Mouse (Mus musculus) limb, embryonic 15.5 days (tissue): ENCODE measurements around the gene Tmem30b. TPM values are rescaled to one million over a fixed set of nuclear protein-coding genes. Genes with fewer than 3 reads are reported as not detected.
A peak's percentile ranks its signal among the peaks of the same experiment; 100 is the strongest.

ENCODE experiments used
- ATAC-seq: fragments of 200-750 bp; cut with Nextera tagmentation; 2 replicates; pipeline ENCODE4 v1.8.0; 2017; ENCODE audit warnings: low read depth, moderate TSS enrichment; ENCODE audit not compliant: insufficient number of reproducible peaks, low FRiP score, low TSS enrichment
- H3K27ac ChIP-seq: fragments of 300-500 bp; sonication (generic); 2 replicates; pipeline ENCODE4 v1.5.1; 2015; ENCODE audit warnings: moderate library complexity, mild to moderate bottlenecking, inconsistent platforms
- H3K27me3 ChIP-seq: fragments of 300-500 bp; sonication (generic); 2 replicates; pipeline ENCODE4 v1.6.1; 2015; ENCODE audit warnings: inconsistent platforms
- H3K36me3 ChIP-seq: fragments of 300-500 bp; sonication (generic); 2 replicates; pipeline ENCODE4 v1.6.1; 2015; ENCODE audit warnings: inconsistent platforms
- H3K4me1 ChIP-seq: fragments of 300-500 bp; sonication (generic); 2 replicates; pipeline ENCODE4 v1.6.1; 2015; ENCODE audit warnings: inconsistent platforms
- H3K4me2 ChIP-seq: fragments of 300-500 bp; sonication (generic); 2 replicates; pipeline ENCODE4 v1.6.1; 2015; ENCODE audit warnings: mild to moderate bottlenecking, inconsistent platforms
- H3K4me3 ChIP-seq: fragments of 300-500 bp; sonication (generic); 2 replicates; pipeline ENCODE4 v1.5.1; 2015; ENCODE audit warnings: mild to moderate bottlenecking, inconsistent platforms
- H3K9ac ChIP-seq: fragments of 300-500 bp; sonication (generic); 2 replicates; pipeline ENCODE4 v1.6.1; 2015; ENCODE audit warnings: inconsistent platforms
- H3K9me3 ChIP-seq: fragments of 300-500 bp; sonication (generic); 2 replicates; pipeline ENCODE4 v1.6.1; 2016; ENCODE audit warnings: inconsistent platforms
- WGBS: fragments of 180-500 bp; shearing (Covaris S2); methylation state at CpG from one replicate; pipeline ENCODE4 v1.1.7; 2015; 5-methylcytosine and 5-hydroxymethylcytosine counted together
- polyA plus RNA-seq: library from polyadenylated mRNA; unstranded; fragments of >200 nt; fragmentation: Nextera tagmentation; extraction: Ambion mirVana; gene quantifications from 2 replicates; pipeline ENCODE4 v1.2.1, GENCODE M21; 2015

The Tmem30b gene
- polyA plus RNA-seq, 1 experiment from 2014 or later: 19.1 TPM

DNA sequence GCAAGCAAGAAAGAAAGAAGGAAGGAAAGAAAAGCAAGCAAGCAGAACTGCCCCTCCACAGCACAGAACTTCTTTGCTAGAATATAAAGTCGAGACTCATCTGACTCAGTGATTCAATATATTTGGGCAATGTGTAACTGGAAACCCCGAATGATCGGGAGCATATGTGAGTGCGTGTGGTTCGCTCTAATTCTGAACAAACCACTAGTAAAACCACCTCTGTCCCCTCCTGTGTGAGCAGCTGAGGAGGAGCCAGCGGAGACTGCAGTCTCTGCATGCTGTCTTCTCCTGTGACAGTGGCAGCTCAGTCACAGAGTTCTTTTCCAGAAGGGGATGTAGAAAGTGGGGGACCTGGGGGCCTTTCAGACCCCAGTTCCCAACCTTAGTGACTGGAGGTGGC, 31.5 kb downstream of the Tmem30b start:
- Histone ChIP-seq H3K4me2 (no peak overlapping the region), H3K9me3 (no peaks in the 10 kb centered on the region), H3K27ac (no peak overlapping the region), H3K4me3 (no peak overlapping the region), H3K4me1 (peaks cover 20% of the 10 kb centered on the region), H3K9ac (no peak overlapping the region), H3K27me3 (peaks cover 34% of the 10 kb centered on the region; the same call in 1 of the 2 replicates), H3K36me3 (no peaks in the 10 kb centered on the region)
- ATAC-seq: no peak
- WGBS: 29% methylated on average over 6 of the region's 6 CpGs

DNA sequence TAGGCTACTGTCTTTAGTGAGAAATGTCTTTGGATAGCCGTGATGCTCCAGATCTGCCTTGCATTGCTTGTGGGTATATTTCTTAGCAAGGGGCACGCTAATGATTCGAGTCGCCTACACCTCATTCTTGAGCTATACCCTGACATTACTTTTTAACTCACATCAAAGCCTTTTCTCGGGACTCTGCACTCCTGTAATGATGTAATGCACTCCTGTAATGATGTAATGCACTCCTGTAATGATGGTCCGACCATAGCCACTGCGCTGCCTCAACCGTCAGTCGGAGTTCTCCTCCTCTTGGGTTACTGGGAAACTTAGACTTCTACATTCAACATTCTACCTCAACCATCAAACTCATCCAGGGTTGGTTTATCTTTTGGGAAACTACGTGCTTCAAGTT, 32.2 kb downstream of the Tmem30b start:
- no peak overlapping the region for H3K27ac ChIP-seq
- H3K4me1 ChIP-seq: peaks cover 20% of the 10 kb centered on the region
- H3K4me2 ChIP-seq: no peak overlapping the region
- 83% methylated on average over 10 of the region's 10 CpGs for WGBS
- ATAC-seq: no peak
- H3K9me3 ChIP-seq: no peaks in the 10 kb centered on the region
- no peak overlapping the region for H3K4me3 ChIP-seq
- peaks cover 36% of the 10 kb centered on the region; the same call in 1 of the 2 replicates for H3K27me3 ChIP-seq
- H3K36me3 ChIP-seq: no peaks in the 10 kb centered on the region
- H3K9ac ChIP-seq: no peak overlapping the region

DNA sequence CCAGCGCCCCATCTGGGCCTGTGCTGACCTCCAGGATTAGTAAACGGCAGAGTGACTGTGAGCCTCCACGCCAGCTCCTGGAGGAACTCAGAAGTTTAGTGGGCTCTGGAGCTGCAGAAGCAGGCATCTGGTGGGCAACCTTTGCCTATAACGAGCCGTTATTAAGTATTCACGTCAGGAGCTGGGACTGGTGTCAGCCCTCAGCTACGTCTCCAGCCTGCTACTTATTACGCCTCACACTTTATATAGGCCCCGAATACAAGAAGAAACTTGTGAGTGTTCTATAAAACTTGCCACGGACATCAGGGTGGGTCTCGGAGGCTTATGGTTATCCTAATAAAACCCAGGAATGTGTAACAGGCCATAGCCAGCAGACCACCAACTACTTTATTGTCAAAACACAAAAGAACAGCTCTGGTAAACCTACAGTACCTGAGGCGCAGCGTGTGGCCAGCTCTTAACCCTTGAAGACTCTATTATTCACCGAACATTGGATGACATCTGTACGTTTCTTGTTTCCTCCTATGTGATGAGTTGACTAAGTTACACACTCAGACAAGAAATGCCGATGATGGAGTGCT, 34.6 kb downstream of the Tmem30b start:
- H3K4me3 ChIP-seq: no peak overlapping the region
- H3K9me3 ChIP-seq: no peaks in the 10 kb centered on the region
- peak overlapping the region; percentile 59 for H3K27ac ChIP-seq
- no peaks in the 10 kb centered on the region for H3K36me3 ChIP-seq
- no peak for ATAC-seq
- H3K4me1 ChIP-seq: peaks cover 35% of the 10 kb centered on the region
- 32% methylated on average over 16 of the region's 16 CpGs for WGBS
- H3K27me3 ChIP-seq: peaks cover 27% of the 10 kb centered on the region; the same call in 1 of the 2 replicates
- H3K9ac ChIP-seq: no peak overlapping the region
- no peak overlapping the region for H3K4me2 ChIP-seq

DNA sequence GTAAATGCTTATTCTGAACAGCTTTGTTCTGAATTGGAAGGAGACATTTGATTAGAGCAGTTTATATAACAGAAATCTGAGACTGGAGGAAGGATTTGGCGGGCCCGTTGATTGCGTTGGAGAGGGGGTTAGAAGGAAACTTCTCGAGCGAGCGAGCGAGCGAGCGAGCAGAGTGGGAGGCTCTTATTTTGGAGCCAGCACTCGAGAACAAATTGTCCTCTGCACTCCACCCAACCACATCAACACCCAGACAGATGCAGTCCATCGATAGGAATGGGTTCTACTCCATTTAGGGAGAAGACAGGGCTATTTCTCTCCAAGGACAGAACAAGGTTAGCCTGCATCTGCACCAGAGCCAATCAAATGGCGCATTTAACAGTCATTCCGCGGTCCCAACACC, 39.1 kb downstream of the Tmem30b start:
- Histone ChIP-seq H3K27me3 (0 out of 2 replicates have a peak, but pooled peaks cover 9% of the 10 kb centered on the region), H3K36me3 (no peaks in the 10 kb centered on the region), H3K27ac (peak overlapping the region; percentile 82), H3K9ac (no peak overlapping the region), H3K9me3 (no peaks in the 10 kb centered on the region), H3K4me2 (peak overlapping the region; percentile 14; the same call in 1 of the 2 replicates), H3K4me1 (peaks cover 35% of the 10 kb centered on the region), H3K4me3 (no peak overlapping the region)
- ATAC-seq: 0 out of 2 replicates have a peak, but pooled peaks have one; percentile 8
- WGBS: 55% methylated on average over 14 of the region's 14 CpGs

DNA sequence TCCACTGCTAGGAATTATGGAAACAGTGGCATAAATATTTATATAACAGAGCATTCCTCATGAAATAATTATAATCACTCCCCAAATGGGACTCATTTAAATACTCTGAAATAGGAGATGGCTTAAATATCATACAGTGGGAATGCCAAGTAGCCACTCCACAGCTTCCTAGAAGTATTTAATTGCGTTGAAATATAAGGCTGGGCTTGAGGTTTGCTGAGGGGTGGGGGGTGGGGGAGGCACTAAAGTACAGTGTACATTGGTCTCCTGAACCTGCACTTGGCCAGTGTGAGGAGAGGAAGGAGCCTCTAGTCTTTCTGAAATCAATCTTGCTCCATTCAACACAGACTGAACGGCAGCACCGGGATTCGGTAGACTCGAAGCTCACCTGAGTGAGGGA, 39.5 kb downstream of the Tmem30b start:
- Histone ChIP-seq H3K9me3 (no peaks in the 10 kb centered on the region), H3K36me3 (no peaks in the 10 kb centered on the region), H3K4me2 (0 out of 2 replicates have a peak overlapping the region, but pooled peaks have one; percentile 14), H3K27ac (peak overlapping the region; percentile 82), H3K27me3 (0 out of 2 replicates have a peak, but pooled peaks cover 9% of the 10 kb centered on the region), H3K4me3 (no peak overlapping the region), H3K4me1 (peaks cover 33% of the 10 kb centered on the region), H3K9ac (no peak overlapping the region)
- no peak for ATAC-seq
- 65% methylated on average over 5 of the region's 5 CpGs for WGBS

- WGBS: 23% methylated on average over 5 of the region's 5 CpGs
- Histone ChIP-seq H3K4me3 (no peak overlapping the region), H3K27ac (peak overlapping the region; percentile 66), H3K27me3 (0 out of 2 replicates have a peak, but pooled peaks cover 3% of the 10 kb centered on the region), H3K9me3 (no peaks in the 10 kb centered on the region), H3K4me2 (no peak overlapping the region), H3K36me3 (no peaks in the 10 kb centered on the region), H3K9ac (no peak overlapping the region), H3K4me1 (peaks cover 22% of the 10 kb centered on the region)
- ATAC-seq: peak; percentile 72; the same call in 1 of the 2 replicates
These were observed 45.4 kb downstream of the Tmem30b start for GRCm38 (mm10) chr12:73500689-73501326.

DNA sequence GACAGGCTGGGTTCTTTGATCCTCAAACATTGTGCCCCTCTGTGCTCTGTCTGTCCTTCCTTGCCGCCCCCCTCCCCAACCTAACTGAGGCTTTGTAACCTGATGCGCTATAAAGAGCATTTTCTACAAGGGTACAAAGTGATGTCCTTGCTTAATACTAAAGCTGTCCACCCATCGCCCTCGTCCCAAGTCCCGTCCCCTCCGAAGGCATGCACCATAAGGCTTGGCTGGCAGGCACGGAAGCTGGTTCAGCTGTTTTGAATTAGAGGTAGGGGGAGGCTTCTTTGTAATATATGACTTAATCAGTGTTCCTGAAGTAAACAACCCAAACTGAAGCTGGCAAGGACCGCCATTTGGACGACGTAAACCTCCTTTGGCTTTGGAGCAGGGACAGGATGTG, 51.0 kb downstream of the Tmem30b start:
- H3K27ac ChIP-seq: no peak overlapping the region
- H3K9ac ChIP-seq: no peak overlapping the region
- 32% methylated on average over 10 of the region's 10 CpGs for WGBS
- no peak for ATAC-seq
- peaks cover 15% of the 10 kb centered on the region for H3K4me1 ChIP-seq
- no peak overlapping the region for H3K4me2 ChIP-seq
- no peaks in the 10 kb centered on the region for H3K36me3 ChIP-seq
- H3K9me3 ChIP-seq: no peaks in the 10 kb centered on the region
- no peak overlapping the region for H3K4me3 ChIP-seq
- H3K27me3 ChIP-seq: no peaks in the 10 kb centered on the region

GRCm38 (mm10) chr12:73493929-73494530, 52.2 kb downstream of the Tmem30b start:
- no peak overlapping the region for H3K9ac ChIP-seq
- H3K9me3 ChIP-seq: no peaks in the 10 kb centered on the region
- H3K27ac ChIP-seq: no peak overlapping the region

More at GRCm38 (mm10) chr12:73493929-73494530, 52.2 kb downstream of the Tmem30b start:
- Histone ChIP-seq H3K36me3 (no peaks in the 10 kb centered on the region), H3K27me3 (no peaks in the 10 kb centered on the region), H3K4me2 (no peak overlapping the region), H3K4me3 (no peak overlapping the region), H3K4me1 (peaks cover 10% of the 10 kb centered on the region)
- ATAC-seq: no peak
- 79% methylated on average over 16 of the region's 16 CpGs for WGBS

Other genes starting within 250 kb of the Tmem30b start
- 17.3 and 18.2 TPM in 2 replicates for gene Prkch, start 38.4 kb upstream of the Tmem30b start, polyA plus RNA-seq